Mouse (Mus musculus) cerebellum, adult 2 months (tissue): ENCODE results near the gene Letmd1.

Experiments
- CTCF ChIP-seq: fragments of 200-500 bp; IDR thresholded peaks from 2 replicates; pipeline ENCODE4 v1.5.1; 2011; ENCODE audit warnings: low read depth, mild to moderate bottlenecking, control low read depth, low read length, moderate library complexity, borderline replicate concordance; ENCODE audit not compliant: insufficient read depth
- POLR2A ChIP-seq: fragments of 200-500 bp; IDR thresholded peaks from 2 replicates; pipeline ENCODE4 v1.6.1; 2011; ENCODE audit warnings: low read length, control low read depth, borderline replicate concordance; ENCODE audit not compliant: insufficient read depth

GRCm38 (mm10) chr15:100424396-100425122, 44.3 kb upstream of the Letmd1 start, which contains the start of gene Slc11a2:
- TF ChIP-seq CTCF, result no peak
- no peak for TF ChIP-seq POLR2A
